Mouse (Mus musculus): ENCODE data around the gene Gm4307. TPM values are rescaled to one million over a fixed set of nuclear protein-coding genes. Genes with fewer than 3 reads are reported as not detected.
"Not testable (repeated sequence)": the region's sequence is repeated elsewhere in the genome, so short reads cannot be mapped to it uniquely, and the experiment has no call there.

Gene Gm4307
- not detected in 2 replicates for total RNA-seq (2015)
- not detected in 2 replicates for total RNA-seq (2017)

DNA sequence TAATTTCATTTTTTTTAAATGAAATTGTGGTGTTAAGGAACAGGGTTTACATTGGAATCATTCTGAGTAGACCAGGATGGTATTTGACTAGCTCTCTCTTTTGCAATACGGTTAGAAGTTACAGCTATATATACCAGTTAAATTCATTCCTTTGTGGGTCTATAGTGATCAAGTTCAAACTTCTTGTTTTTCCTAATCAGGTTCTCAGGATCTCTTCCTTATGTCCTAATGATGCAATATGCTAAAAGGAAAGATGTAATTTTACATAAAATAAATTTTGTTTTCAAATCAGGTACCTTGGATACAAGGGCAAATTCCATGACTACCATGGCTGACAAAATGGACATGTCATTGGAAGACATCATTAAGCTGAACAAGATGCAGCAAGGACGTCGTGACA lies at the start of gene Gm4307:
Gene Gm4307, plus strand, starts transcription at position 301 of the 400 bp plus-strand sequence.
- not testable (repeated sequence) for ATAC-seq (ENCODE audit: poor library complexity, severe bottlenecking)

DNA sequence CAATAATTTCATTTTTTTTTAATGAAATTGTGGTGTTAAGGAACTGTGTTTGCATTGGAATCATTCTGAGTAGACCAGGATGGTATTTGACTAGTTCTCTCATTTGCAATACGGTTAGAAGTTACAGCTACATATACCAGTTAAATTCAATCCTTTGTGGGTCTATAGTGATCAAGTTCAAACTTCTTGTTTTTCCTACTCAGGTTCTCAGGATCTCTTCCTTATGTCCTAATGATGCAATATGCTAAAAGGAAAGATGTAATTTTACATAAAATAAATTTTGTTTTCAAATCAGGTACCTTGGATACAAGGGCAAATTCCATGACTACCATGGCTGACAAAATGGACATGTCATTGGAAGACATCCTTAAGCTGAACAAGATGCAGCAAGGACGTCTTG lies 25.8 kb upstream of the Gm4307 start, which contains the start of gene Gm4301:
Gene Gm4301, plus strand, starts transcription at position 301 of the 400 bp plus-strand sequence.
- ATAC-seq (ENCODE audit: poor library complexity, severe bottlenecking): not testable (repeated sequence)

GRCm38 (mm10) chr10:100340536-100340935 lies 20.6 kb upstream of the Gm4307 start, which contains the start of gene Gm4302:
TSS of gene Gm4302 (plus strand) at chr10:100340836.
- ATAC-seq (ENCODE audit: poor library complexity, severe bottlenecking): not testable (repeated sequence)

DNA sequence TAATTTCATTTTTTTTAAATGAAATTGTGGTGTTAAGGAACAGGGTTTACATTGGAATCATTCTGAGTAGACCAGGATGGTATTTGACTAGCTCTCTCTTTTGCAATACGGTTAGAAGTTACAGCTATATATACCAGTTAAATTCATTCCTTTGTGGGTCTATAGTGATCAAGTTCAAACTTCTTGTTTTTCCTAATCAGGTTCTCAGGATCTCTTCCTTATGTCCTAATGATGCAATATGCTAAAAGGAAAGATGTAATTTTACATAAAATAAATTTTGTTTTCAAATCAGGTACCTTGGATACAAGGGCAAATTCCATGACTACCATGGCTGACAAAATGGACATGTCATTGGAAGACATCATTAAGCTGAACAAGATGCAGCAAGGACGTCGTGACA lies 15.5 kb upstream of the Gm4307 start, which contains the start of gene Gm4303:
Gene Gm4303, plus strand, starts transcription at position 301 of the 400 bp plus-strand sequence.
- not testable (repeated sequence) for ATAC-seq (ENCODE audit: poor library complexity, severe bottlenecking)

DNA sequence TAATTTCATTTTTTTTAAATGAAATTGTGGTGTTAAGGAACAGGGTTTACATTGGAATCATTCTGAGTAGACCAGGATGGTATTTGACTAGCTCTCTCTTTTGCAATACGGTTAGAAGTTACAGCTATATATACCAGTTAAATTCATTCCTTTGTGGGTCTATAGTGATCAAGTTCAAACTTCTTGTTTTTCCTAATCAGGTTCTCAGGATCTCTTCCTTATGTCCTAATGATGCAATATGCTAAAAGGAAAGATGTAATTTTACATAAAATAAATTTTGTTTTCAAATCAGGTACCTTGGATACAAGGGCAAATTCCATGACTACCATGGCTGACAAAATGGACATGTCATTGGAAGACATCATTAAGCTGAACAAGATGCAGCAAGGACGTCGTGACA lies 10.3 kb upstream of the Gm4307 start, which contains the start of gene Gm4305:
Gene Gm4305, plus strand, starts transcription at position 301 of the 400 bp plus-strand sequence.
- not testable (repeated sequence) for ATAC-seq (ENCODE audit: poor library complexity, severe bottlenecking)

GRCm38 (mm10) chr10:100356841-100357240 lies 4.3 kb upstream of the Gm4307 start:
- not testable (repeated sequence) for ATAC-seq (ENCODE audit: poor library complexity, severe bottlenecking)

GRCm38 (mm10) chr10:100382460-100382859 lies 21.3 kb downstream of the Gm4307 start, which contains the start of gene Gm4312:
TSS of gene Gm4312 (minus strand) at chr10:100382560.
- not testable (repeated sequence) for ATAC-seq (ENCODE audit: poor library complexity, severe bottlenecking)

DNA sequence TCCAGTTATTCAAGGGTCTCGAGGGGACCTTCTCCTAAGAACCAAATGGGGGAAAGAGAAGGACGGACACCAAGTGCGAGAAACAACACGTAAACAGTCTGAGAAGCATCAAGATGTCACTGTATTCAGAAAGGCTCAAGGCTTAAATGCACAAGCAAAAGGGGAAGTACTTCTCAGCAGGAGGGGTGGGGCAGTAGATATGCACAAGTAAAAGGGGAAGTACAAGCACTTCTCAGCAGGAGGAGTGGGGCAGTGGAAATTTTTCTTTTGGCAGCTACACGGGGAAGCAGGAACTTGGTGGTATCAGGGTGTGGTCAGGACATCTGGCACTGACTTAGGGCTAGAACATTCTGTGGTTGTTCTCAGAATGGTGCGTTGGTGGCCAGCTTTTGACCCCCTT lies 41.2 kb downstream of the Gm4307 start:
- not testable (repeated sequence) for ATAC-seq (ENCODE audit: poor library complexity, severe bottlenecking)

Other genes with a start within 250 kb of the Gm4307 start
- not detected in 2 replicates for gene Gm4301, start 25.7 kb upstream of the Gm4307 start, total RNA-seq (2015)
- gene Gm4301, start 25.7 kb upstream of the Gm4307 start, total RNA-seq (2017): not detected in 2 replicates
- gene Gm4302, start 20.5 kb upstream of the Gm4307 start, total RNA-seq (2015): not detected in 2 replicates
- not detected in 2 replicates for gene Gm4302, start 20.5 kb upstream of the Gm4307 start, total RNA-seq (2017)
- gene Gm4303, start 15.4 kb upstream of the Gm4307 start, total RNA-seq (2015): not detected in 2 replicates
- not detected in 2 replicates for gene Gm4303, start 15.4 kb upstream of the Gm4307 start, total RNA-seq (2017)
- gene Gm4305, start 10.2 kb upstream of the Gm4307 start, total RNA-seq (2015): not detected in 2 replicates
- not detected in 2 replicates for gene Gm4305, start 10.2 kb upstream of the Gm4307 start, total RNA-seq (2017)
- not detected in 2 replicates for gene Gm4312, start 21.2 kb downstream of the Gm4307 start, total RNA-seq (2015)
- not detected in 2 replicates for gene Gm4312, start 21.2 kb downstream of the Gm4307 start, total RNA-seq (2017)
- 13.1 and 19.0 TPM in 2 replicates for gene Tmtc3, start 126.0 kb downstream of the Gm4307 start, total RNA-seq (2015)
- 5.3 and 6.7 TPM in 2 replicates for gene Tmtc3, start 126.0 kb downstream of the Gm4307 start, total RNA-seq (2017)
- gene Cep290, start 126.2 kb downstream of the Gm4307 start, total RNA-seq (2015): 7.3 and 8.8 TPM in 2 replicates
- 6.6 and 13.0 TPM in 2 replicates for gene Cep290, start 126.2 kb downstream of the Gm4307 start, total RNA-seq (2017)
- 5.8 and 6.0 TPM in 2 replicates for gene 4930430F08Rik, start 229.1 kb downstream of the Gm4307 start, total RNA-seq (2015)
- gene 4930430F08Rik, start 229.1 kb downstream of the Gm4307 start, total RNA-seq (2017): 4.2 and 8.6 TPM in 2 replicates
- not detected in 2 replicates for gene 1700017N19Rik, start 229.1 kb downstream of the Gm4307 start, total RNA-seq (2015)
- gene 1700017N19Rik, start 229.1 kb downstream of the Gm4307 start, total RNA-seq (2017): not detected in 2 replicates